Mouse (Mus musculus): ENCODE measurements around the gene Hist1h3c. TPM values are rescaled to one million over a fixed set of nuclear protein-coding genes. Genes with fewer than 3 reads are reported as not detected.
"Not testable (repeated sequence)": the region's sequence is repeated elsewhere in the genome, so short reads cannot be mapped to it uniquely, and the experiment has no call there.

Hist1h3c gene
- polyA plus RNA-seq, 1 experiment from 2014 or later: 11.3 TPM

DNA sequence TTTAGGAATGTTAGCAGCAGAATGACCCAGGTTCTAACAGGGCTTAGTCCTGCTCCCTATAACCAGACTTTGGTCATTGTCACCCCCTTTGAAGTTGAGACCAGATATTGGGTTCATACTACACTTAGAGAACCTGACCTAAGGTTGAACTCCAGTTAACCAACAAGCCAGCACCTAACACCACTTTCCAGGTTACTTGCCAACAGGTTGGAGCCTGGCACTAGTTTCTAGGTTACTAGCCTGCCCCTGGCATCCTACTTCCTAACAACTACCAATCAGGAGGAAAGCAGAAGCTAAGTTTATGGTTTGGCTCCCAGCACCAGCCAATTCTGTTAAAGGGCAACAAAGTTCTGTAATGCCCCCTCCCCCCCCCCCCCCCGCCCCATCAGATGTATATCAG, 20.2 kb downstream of the Hist1h3c start:
- no peak overlapping the region for H3K27ac ChIP-seq (ENCODE audit: low read depth)
- DNase-seq (no peak), ATAC-seq (ENCODE audit: insufficient read depth) (no peak)
- no peaks in the 10 kb centered on the region for H3K9me3 ChIP-seq (ENCODE audit: low read depth, low read length)
- TF ChIP-seq CTCF (IDR thresholded peaks at IDR 0.05; ENCODE audit: low read depth): no peak
- H3K4me3 ChIP-seq (ENCODE audit: low read depth, low read length): no peak overlapping the region
- H3K36me3 ChIP-seq (ENCODE audit: insufficient read depth): no peaks in the 10 kb centered on the region
- H3K27me3 ChIP-seq (ENCODE audit: insufficient read depth, low read length): no peaks in the 10 kb centered on the region
- H3K4me1 ChIP-seq (ENCODE audit: insufficient read depth): 0 out of 2 replicates have a peak, but pooled peaks cover 4% of the 10 kb centered on the region
- no peak overlapping the region for H3K4me2 ChIP-seq
- H3K9ac ChIP-seq: no peak overlapping the region
- WGBS: 83% methylated on average over 1 of the region's 1 CpGs

GRCm38 (mm10) chr13:23724239-23724638, 21.2 kb downstream of the Hist1h3c start:
- H3K4me1 ChIP-seq (ENCODE audit: insufficient read depth): 0 out of 2 replicates have a peak, but pooled peaks cover 4% of the 10 kb centered on the region
- no peaks in the 10 kb centered on the region for H3K27me3 ChIP-seq (ENCODE audit: insufficient read depth, low read length)
- no peak overlapping the region for H3K4me2 ChIP-seq
- no peak overlapping the region for H3K4me3 ChIP-seq (ENCODE audit: low read depth, low read length)
- DNase-seq: no peak
- no peaks in the 10 kb centered on the region for H3K36me3 ChIP-seq (ENCODE audit: insufficient read depth)
- WGBS: 48% methylated on average over 4 of the region's 4 CpGs
- ATAC-seq (ENCODE audit: insufficient read depth): no peak; the same call in 1 of the 2 replicates
- no peaks in the 10 kb centered on the region; the same call in 1 of the 2 replicates for H3K9me3 ChIP-seq (ENCODE audit: low read depth, low read length)
- no peak overlapping the region for H3K27ac ChIP-seq (ENCODE audit: low read depth)
- H3K9ac ChIP-seq: no peak overlapping the region
- no peak for TF ChIP-seq CTCF (IDR thresholded peaks at IDR 0.05; ENCODE audit: low read depth)

GRCm38 (mm10) chr13:23717593-23718245, 27.7 kb downstream of the Hist1h3c start:
- WGBS: 6% methylated on average over 2 of the region's 2 CpGs
- H3K36me3 ChIP-seq (ENCODE audit: insufficient read depth); ATAC-seq (ENCODE audit: insufficient read depth); DNase-seq; H3K4me2 ChIP-seq; H3K9ac ChIP-seq; H3K4me1 ChIP-seq (ENCODE audit: insufficient read depth); H3K27ac ChIP-seq (ENCODE audit: low read depth); H3K9me3 ChIP-seq (ENCODE audit: low read depth, low read length); H3K4me3 ChIP-seq (ENCODE audit: low read depth, low read length); H3K27me3 ChIP-seq (ENCODE audit: insufficient read depth, low read length): not testable (repeated sequence)

DNA sequence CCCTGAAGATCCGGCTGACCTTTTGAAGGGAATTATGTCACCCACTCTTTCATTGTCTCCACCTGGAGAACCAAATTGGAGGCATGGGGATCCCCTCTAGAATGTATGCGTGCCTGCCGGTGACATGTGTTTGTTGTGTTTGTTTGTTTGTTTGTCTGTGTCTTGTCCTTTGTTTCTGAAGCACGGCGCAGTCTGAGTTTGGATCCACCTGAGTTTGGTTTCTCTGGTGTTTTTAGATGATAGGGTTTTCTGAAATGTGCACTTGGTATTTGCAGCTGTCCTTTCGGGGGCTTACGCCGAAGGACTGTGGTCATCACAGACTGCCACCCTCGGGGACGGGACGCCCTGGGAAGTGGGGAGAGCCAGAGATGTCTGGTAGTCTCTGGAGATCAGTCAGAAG, 28.2 kb downstream of the Hist1h3c start:
- no peak for TF ChIP-seq CTCF (IDR thresholded peaks at IDR 0.05; ENCODE audit: low read depth)
- Histone ChIP-seq H3K4me3 (ENCODE audit: low read depth, low read length) (no peak overlapping the region), H3K27me3 (ENCODE audit: insufficient read depth, low read length) (no peaks in the 10 kb centered on the region), H3K4me1 (ENCODE audit: insufficient read depth) (no peaks in the 10 kb centered on the region), H3K9me3 (ENCODE audit: low read depth, low read length) (no peaks in the 10 kb centered on the region; the same call in 1 of the 2 replicates), H3K36me3 (ENCODE audit: insufficient read depth) (no peaks in the 10 kb centered on the region), H3K27ac (ENCODE audit: low read depth) (no peak overlapping the region), H3K9ac (no peak overlapping the region), H3K4me2 (no peak overlapping the region)
- ATAC-seq (ENCODE audit: insufficient read depth) (no peak), DNase-seq (no peak)
- 39% methylated on average over 11 of the region's 11 CpGs for WGBS

DNA sequence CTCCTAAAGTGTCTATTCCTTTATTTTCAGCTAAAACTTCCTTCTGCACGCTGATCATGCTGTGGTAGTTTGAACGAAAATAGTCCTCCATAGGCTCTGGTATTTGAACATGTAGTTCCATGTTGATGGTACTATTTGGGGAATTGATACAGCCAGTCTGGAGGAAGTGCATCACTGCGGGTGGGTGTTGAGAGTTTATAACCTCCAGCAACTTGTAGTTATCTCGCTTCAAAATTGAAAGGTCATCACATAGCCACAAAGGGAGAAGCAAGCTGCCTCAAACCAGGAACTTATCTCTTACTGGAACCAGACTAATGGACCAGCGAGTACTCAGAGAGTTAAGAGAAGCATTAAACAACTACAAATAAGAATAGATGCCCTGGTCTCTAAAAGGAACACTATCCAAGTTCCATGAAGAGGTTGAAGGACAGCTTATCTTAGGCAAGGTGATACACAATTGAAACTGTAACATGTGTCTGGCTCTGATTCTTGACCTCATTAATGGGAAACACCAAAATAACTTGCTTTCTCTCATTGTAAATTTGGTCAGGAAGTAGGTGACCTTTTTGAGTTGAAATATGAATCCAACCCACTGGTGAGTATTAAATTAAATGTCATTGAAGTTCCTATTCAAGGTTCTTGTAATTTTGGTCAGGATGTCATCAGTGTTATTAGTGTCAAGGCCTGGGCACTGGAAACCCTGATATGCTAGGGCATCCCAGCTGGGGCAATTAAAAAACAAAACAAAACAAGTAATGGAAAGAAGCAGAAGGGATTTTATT, 28.9 kb downstream of the Hist1h3c start:
- DNase-seq: no peak
- TF ChIP-seq CTCF (IDR thresholded peaks at IDR 0.05; ENCODE audit: low read depth): no peak
- Histone ChIP-seq H3K27ac (ENCODE audit: low read depth) (no peak overlapping the region), H3K9me3 (ENCODE audit: low read depth, low read length) (no peaks in the 10 kb centered on the region; the same call in 1 of the 2 replicates), H3K36me3 (ENCODE audit: insufficient read depth) (no peaks in the 10 kb centered on the region), H3K27me3 (ENCODE audit: insufficient read depth, low read length) (no peaks in the 10 kb centered on the region), H3K9ac (no peak overlapping the region), H3K4me1 (ENCODE audit: insufficient read depth) (no peaks in the 10 kb centered on the region), H3K4me3 (ENCODE audit: low read depth, low read length) (no peak overlapping the region), H3K4me2 (no peak overlapping the region)
- no peak for ATAC-seq (ENCODE audit: insufficient read depth)
- WGBS: 84% methylated on average over 5 of the region's 5 CpGs

DNA sequence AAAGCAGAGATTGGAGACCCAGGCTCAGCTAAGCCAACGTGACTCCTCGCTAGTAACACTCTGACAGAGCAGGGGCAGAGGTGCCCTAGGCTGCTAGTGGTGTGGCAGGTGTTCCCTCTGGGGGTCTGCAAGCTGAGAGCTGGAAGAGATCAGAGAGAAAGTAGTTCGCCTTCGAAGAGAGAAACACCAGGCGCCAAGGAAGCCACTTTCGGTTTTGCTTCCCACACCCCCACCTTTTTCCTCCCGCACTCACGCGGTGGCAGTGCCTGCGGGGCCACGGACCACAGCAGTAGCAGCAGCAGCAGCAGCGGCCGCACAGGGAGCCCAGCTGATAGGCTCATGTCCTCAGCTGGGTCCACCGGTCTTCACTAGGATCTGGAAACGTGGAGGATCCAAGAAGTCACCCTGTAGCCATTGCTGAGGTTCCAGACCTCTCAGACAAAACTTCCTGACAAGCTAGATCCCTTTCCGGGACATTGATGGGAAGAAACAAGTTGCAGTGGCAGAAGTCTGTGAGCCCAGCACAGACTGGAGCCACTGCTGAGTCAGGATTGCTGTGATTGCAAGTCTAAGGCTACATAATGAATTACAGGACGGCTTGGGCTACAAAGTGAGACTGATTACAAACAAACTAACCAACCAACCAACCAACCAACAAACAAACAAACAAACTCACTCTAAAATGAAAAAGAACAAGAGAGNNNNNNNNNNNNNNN, 34.9 kb downstream of the Hist1h3c start, which contains the start of gene Hfe:
Gene Hfe (minus strand): TSS at position 481 of the 716 bp plus-strand sequence.
- H3K27me3 ChIP-seq (ENCODE audit: insufficient read depth, low read length): no peaks in the 10 kb centered on the region
- H3K4me3 ChIP-seq (ENCODE audit: low read depth, low read length): peak within 1 kb of the TSS; percentile 41
- H3K9me3 ChIP-seq (ENCODE audit: low read depth, low read length): no peaks in the 10 kb centered on the region
- TF ChIP-seq CTCF (IDR thresholded peaks at IDR 0.05; ENCODE audit: low read depth): no peak
- 5% methylated on average over 17 of the region's 17 CpGs for WGBS
- peak within 1 kb of the TSS; percentile 18; the same call in 1 of the 2 replicates for H3K27ac ChIP-seq (ENCODE audit: low read depth)
- ATAC-seq (ENCODE audit: insufficient read depth) (peak; percentile 52), DNase-seq (peak; percentile 68)
- peak within 1 kb of the TSS; percentile 80 for H3K4me2 ChIP-seq
- no peaks in the 10 kb centered on the region; the same call in 1 of the 2 replicates for H3K4me1 ChIP-seq (ENCODE audit: insufficient read depth)
- H3K36me3 ChIP-seq (ENCODE audit: insufficient read depth): no peaks in the 10 kb centered on the region
- peak within 1 kb of the TSS; percentile 61 for H3K9ac ChIP-seq

All from lung, embryonic 14.5 days (tissue).